Mouse (Mus musculus) forebrain, embryonic 15.5 days (tissue): ENCODE measurements around the gene Arl8a. TPM values are rescaled to one million over a fixed set of nuclear protein-coding genes. Genes with fewer than 3 reads are reported as not detected.
"Not testable (repeated sequence)": the region's sequence is repeated elsewhere in the genome, so short reads cannot be mapped to it uniquely, and the experiment has no call there.

Experiments used
- ATAC-seq: fragments of 200-750 bp; cut with Nextera tagmentation; replicated peaks from 2 replicates; pipeline ENCODE4 v1.8.0; 2017; ENCODE audit warnings: mild to moderate bottlenecking, moderate TSS enrichment, moderate library complexity
- H3K27ac ChIP-seq: fragments of 300-500 bp; sonication (generic); replicated peaks from 2 replicates; pipeline ENCODE4 v1.5.1; 2015; ENCODE audit warnings: mild to moderate bottlenecking, inconsistent platforms
- H3K27me3 ChIP-seq: fragments of 300-500 bp; sonication (generic); 2 replicates; pipeline ENCODE4 v1.6.1; 2015; ENCODE audit warnings: inconsistent platforms
- H3K36me3 ChIP-seq: fragments of 300-500 bp; sonication (generic); 2 replicates; pipeline ENCODE4 v1.6.1; 2015; ENCODE audit warnings: mild to moderate bottlenecking, inconsistent platforms
- H3K4me1 ChIP-seq: fragments of 300-500 bp; sonication (generic); 2 replicates; pipeline ENCODE4 v1.6.1; 2015; ENCODE audit warnings: inconsistent platforms
- H3K4me2 ChIP-seq: fragments of 300-500 bp; sonication (generic); replicated peaks from 2 replicates; pipeline ENCODE4 v1.6.1; 2015; ENCODE audit warnings: mild to moderate bottlenecking, inconsistent platforms
- H3K4me3 ChIP-seq: fragments of 300-500 bp; sonication (generic); 2 replicates; pipeline ENCODE4 v1.5.1; 2015; ENCODE audit warnings: mild to moderate bottlenecking, inconsistent platforms
- H3K9ac ChIP-seq: fragments of 300-500 bp; sonication (generic); replicated peaks from 2 replicates; pipeline ENCODE4 v1.6.1; 2015; ENCODE audit warnings: mild to moderate bottlenecking, inconsistent platforms
- H3K9me3 ChIP-seq: fragments of 300-500 bp; sonication (generic); 2 replicates; pipeline ENCODE4 v1.6.1; 2016; ENCODE audit warnings: inconsistent platforms
- WGBS: fragments of 180-500 bp; shearing (Covaris S2); methylation state at CpG from one replicate; pipeline ENCODE4 v1.1.7; 2015; ENCODE audit warnings: mixed read lengths; 5-methylcytosine and 5-hydroxymethylcytosine counted together
- polyA plus RNA-seq: library from polyadenylated mRNA; unstranded; fragments of >200 nt; fragmentation: Nextera tagmentation; extraction: Ambion mirVana; gene quantifications from 2 replicates; pipeline ENCODE4 v1.2.1, GENCODE M21; 2015

The Arl8a gene
- 301 and 307 TPM in 2 replicates for polyA plus RNA-seq

DNA sequence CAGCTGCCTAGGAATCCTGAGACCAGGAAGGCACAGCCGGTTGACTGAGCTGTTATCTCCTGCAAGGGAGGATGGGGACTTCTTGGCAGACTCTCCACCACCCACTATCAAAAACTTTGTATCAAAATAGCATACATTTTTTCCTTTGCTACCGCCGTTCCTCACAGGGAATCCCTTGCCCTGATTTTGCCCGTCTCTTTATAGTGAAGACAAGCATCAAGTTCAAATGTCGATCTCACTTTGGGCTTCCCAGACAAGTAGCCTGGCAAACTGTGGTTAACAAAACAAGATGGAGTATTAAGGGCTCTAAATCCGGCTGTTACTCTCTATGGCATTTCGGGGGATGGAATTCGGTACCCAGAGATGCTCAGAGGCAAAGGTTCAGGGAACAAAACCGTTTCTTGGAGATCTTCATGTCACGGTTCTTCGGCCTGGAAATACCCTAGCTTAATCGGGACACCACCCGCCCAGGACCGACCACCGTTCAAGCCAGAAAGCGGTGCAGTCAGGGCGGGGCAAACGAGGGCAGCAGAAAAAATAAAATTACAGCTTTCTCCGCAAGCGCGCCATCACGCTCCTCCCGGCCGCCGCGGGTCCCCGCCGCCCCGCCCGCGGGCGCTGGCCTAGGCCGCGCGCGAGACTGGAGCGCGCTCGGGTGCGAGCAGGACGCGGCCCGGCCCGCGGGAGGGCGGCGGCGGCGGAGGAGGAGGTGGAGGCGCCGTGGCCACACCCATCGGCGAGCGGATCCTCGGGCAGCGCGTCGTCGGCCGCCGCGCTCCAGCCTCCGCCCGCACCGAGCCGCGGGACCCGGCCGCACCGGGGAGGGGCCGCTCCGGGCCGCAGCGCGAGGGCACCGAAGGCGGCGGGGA is at the start of gene Arl8a:
TSS of gene Arl8a (plus strand) at position 748 of the 869 bp plus-strand sequence.
- no peaks in the 10 kb centered on the region for H3K27me3 ChIP-seq
- ATAC-seq = peak; percentile 79
- peaks cover 36% of the 10 kb centered on the region for H3K4me1 ChIP-seq
- H3K9me3 ChIP-seq = no peaks in the 10 kb centered on the region
- peak within 1 kb of the TSS; percentile 100 for H3K4me3 ChIP-seq
- no peaks in the 10 kb centered on the region for H3K36me3 ChIP-seq
- WGBS = under 1% methylated on average over 59 of the region's 78 CpGs
- peak within 1 kb of the TSS; percentile 97 for H3K27ac ChIP-seq
- peak within 1 kb of the TSS; percentile 75 for H3K4me2 ChIP-seq
- peak within 1 kb of the TSS; percentile 100 for H3K9ac ChIP-seq

DNA sequence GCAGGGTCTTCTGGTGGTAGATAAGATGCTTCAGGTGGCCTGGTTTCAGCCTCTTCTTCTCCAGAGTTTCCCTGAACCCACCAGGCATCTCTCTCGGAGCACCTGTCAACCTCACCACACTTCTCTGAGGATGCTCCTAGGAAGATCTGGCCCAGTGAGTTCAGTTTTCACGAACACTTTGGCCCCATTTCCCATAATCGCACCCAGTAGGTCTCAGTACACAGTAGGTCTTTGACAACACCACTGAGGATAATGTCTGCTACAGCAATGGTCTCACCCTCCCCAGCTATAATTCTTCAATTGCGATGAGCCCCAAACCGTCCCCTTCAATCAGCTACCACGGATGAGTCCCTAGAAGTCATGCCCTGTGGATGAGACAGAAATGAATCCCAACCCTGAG is 49.2 kb upstream of the Arl8a start:
- no peak for ATAC-seq
- no peak overlapping the region for H3K27ac ChIP-seq
- no peaks in the 10 kb centered on the region for H3K9me3 ChIP-seq
- peaks cover 8% of the 10 kb centered on the region; the same call in 1 of the 2 replicates for H3K4me1 ChIP-seq
- 94% methylated on average over 6 of the region's 6 CpGs for WGBS
- H3K4me2 ChIP-seq = no peak overlapping the region
- H3K27me3 ChIP-seq = peaks cover 3% of the 10 kb centered on the region; the same call in 1 of the 2 replicates
- no peaks in the 10 kb centered on the region for H3K36me3 ChIP-seq
- H3K4me3 ChIP-seq = no peak overlapping the region
- no peak overlapping the region for H3K9ac ChIP-seq

DNA sequence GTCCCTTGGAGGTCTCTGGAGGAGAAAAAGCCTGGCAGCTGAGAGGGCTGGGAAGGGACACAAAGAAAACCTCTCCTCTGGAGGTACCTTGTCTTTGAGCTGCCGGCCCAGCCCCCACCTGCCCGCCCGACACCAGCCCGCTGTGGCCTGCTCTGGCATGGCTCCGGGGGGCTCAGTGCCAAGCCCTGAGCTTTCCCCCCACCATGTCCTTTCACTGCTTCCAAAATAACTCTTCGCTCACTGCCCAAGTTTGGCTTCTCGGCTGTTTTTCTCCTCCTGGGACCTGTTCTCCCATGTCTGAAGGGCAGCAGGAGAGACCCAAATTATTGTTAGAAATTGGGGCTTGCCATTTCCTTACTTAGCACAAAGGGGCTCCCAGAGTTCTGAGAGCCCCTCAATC is 48.2 kb upstream of the Arl8a start:
- Histone ChIP-seq H3K9me3 (no peaks in the 10 kb centered on the region), H3K36me3 (no peaks in the 10 kb centered on the region), H3K27me3 (peaks cover 8% of the 10 kb centered on the region), H3K9ac (no peak overlapping the region), H3K4me2 (no peak overlapping the region), H3K27ac (no peak overlapping the region), H3K4me3 (no peak overlapping the region), H3K4me1 (peaks cover 8% of the 10 kb centered on the region; the same call in 1 of the 2 replicates)
- no peak for ATAC-seq
- WGBS = 63% methylated on average over 7 of the region's 7 CpGs

DNA sequence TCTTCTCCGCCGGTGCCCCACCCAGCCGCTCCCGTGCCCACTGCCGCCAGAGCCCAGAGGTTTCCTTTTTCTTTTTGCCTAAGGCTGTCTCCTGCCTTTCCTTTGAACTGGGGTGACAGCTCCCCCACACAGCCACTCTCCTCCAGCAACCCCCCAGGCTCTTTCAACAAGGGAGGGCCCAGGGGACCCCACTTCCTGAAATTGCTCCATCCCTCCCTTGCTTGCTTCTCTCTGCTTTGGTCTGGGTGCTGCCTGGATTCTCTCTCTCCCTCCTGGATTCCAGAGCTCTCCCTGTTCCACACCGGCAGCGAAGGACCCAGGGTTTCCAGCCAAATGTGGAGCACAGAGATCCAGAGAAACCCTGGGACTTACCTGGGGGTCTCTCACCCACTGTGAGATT is 46.2 kb upstream of the Arl8a start:
- 45% methylated on average over 7 of the region's 7 CpGs for WGBS
- ATAC-seq = no peak

DNA sequence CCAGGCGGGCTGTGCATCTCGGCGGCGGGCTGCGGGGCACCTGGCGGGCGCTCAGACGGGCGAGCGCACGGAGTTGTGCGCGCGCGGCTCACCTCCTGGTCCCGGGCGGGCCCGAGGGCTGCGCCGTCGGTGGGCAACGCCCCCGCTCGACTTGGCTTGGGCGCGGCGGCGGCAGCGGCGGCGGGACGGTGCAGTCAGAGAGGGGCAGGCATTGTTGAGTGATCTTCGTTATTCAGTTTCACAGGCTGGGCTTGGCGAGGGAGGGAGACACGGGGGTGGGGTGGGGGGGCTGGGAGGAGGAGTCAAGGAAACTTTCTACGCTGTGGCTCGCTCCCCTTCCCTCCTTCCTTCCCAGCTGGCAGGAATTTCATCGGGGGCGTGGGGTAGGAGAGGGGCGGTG is 41.5 kb upstream of the Arl8a start, which contains the start of gene Lgr6:
TSS of gene Lgr6 (minus strand) at position 153 of the 400 bp plus-strand sequence.
- Histone ChIP-seq H3K9ac (peak within 1 kb of the TSS; percentile 24; the same call in 1 of the 2 replicates), H3K4me3 (peak within 1 kb of the TSS; percentile 38), H3K27ac (no peak within 1 kb of the TSS), H3K4me2 (peak within 1 kb of the TSS; percentile 74), H3K9me3 (no peaks in the 10 kb centered on the region), H3K4me1 (peaks cover 12% of the 10 kb centered on the region), H3K36me3 (no peaks in the 10 kb centered on the region), H3K27me3 (peaks cover 40% of the 10 kb centered on the region)
- ATAC-seq = no peak; the same call in 1 of the 2 replicates
- whole genome bisulfite sequencing = under 1% methylated on average over 40 of the region's 40 CpGs

More for the DNA sequence above, 46.2 kb upstream of the Arl8a start:
- Histone ChIP-seq H3K27me3 (peaks cover 27% of the 10 kb centered on the region), H3K9me3 (no peaks in the 10 kb centered on the region), H3K9ac (no peak overlapping the region), H3K36me3 (no peaks in the 10 kb centered on the region), H3K4me3 (no peak overlapping the region), H3K4me2 (no peak overlapping the region), H3K27ac (no peak overlapping the region), H3K4me1 (peaks cover 14% of the 10 kb centered on the region)

DNA sequence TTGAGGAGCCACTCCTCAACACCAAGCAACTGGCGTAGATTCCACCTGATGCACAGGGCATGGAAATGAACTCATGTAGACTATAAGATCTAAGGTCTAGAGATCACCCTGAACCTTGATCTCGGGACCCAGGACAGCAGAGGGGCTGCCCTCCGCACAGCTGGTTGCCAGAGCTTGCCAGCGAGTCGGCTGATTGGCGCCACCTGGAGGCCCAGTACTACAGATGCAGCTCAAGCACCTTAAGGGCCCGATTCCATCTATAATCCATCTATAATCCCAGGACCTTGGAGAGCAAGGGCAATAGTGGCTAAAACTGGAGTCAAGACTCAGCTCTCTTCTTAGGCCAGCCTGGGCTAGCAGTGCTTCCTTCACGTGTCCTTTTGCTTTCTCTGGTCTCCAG is 40.7 kb upstream of the Arl8a start:
- 3% methylated on average over 8 of the region's 8 CpGs for WGBS

DNA sequence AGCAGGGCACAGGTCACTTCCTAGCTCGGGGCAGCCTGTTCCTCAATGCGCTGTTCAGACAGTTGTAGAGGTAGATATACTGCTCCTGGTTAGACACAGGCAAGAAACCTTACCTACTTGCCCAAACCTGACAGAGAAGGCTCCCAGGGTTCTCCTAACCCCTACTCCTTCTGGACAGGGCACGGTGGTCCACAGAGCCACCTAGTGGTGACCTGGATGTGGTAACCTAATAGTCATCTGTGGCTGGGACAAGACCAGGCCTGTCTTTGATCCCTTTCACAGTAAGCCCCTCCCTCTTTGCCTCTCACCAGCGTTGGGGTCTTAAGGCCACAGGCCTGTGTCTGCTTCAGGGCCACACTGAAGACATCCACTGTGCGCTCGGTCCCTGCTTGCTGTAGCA is 38.0 kb upstream of the Arl8a start:
- no peaks in the 10 kb centered on the region for H3K36me3 ChIP-seq
- ATAC-seq = no peak
- H3K4me2 ChIP-seq = no peak overlapping the region
- peaks cover 30% of the 10 kb centered on the region for H3K27me3 ChIP-seq
- WGBS = 45% methylated on average over 6 of the region's 6 CpGs
- no peaks in the 10 kb centered on the region for H3K9me3 ChIP-seq
- H3K9ac ChIP-seq = no peak overlapping the region
- H3K27ac ChIP-seq = no peak overlapping the region
- no peak overlapping the region for H3K4me3 ChIP-seq
- H3K4me1 ChIP-seq = peaks cover 8% of the 10 kb centered on the region

More for the DNA sequence above, 40.7 kb upstream of the Arl8a start:
- no peaks in the 10 kb centered on the region for H3K9me3 ChIP-seq
- no peak overlapping the region for H3K4me3 ChIP-seq
- no peak overlapping the region for H3K27ac ChIP-seq
- ATAC-seq = no peak
- no peak overlapping the region for H3K4me2 ChIP-seq
- no peak overlapping the region for H3K9ac ChIP-seq
- no peaks in the 10 kb centered on the region for H3K36me3 ChIP-seq
- peaks cover 8% of the 10 kb centered on the region for H3K4me1 ChIP-seq
- peaks cover 40% of the 10 kb centered on the region for H3K27me3 ChIP-seq

DNA sequence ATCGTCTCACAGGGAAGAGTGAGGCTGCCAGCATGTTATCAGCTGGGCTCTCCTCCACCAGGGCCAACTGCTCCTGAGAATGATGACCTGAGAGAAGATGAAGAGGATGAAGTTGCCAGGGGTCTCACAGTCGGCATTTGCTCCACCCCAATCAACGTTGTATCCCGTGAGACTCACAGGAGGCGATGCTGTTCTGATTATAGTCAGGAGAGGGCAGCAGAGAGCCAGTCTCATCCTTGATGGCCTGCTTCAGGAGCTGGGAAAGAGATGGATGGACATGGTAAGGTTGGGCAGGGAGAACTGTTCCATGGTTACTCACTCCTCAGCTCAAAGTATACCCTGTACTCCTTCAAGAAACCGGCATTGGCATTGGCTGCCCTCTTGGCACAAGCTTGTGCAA is 36.5 kb upstream of the Arl8a start:
- 15% methylated on average over 6 of the region's 6 CpGs for WGBS

DNA sequence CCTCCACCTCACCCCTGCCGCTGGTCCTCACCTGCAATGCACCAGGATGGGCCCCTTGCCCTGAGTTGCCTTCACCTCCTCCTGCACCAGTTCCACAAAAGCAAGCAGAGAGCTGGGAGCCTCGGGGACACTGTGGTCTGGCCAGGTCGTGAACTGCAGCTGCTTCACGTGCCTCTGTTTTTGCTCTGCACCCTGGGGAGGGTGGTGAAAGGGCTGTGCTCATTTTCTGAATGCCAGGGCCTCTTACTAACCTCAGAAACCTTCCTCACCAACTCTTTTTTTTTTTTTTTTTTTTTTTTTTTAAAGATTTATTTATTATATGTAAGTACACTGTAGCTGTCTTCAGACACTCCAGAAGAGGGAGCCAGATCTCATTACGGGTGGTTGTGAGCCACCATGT is 35.4 kb upstream of the Arl8a start:
- not testable (repeated sequence) for H3K4me3 ChIP-seq, H3K4me1 ChIP-seq, H3K9me3 ChIP-seq, H3K36me3 ChIP-seq, ATAC-seq, H3K27me3 ChIP-seq, H3K9ac ChIP-seq, H3K27ac ChIP-seq, H3K4me2 ChIP-seq
- 61% methylated on average over 5 of the region's 5 CpGs for WGBS

More for the DNA sequence above, 36.5 kb upstream of the Arl8a start:
- H3K4me1 ChIP-seq = peaks cover 5% of the 10 kb centered on the region
- H3K9me3 ChIP-seq = no peaks in the 10 kb centered on the region
- no peak for ATAC-seq
- H3K9ac ChIP-seq = no peak overlapping the region
- H3K27me3 ChIP-seq = peaks cover 16% of the 10 kb centered on the region
- H3K27ac ChIP-seq = no peak overlapping the region
- no peak overlapping the region for H3K4me3 ChIP-seq
- no peak overlapping the region for H3K4me2 ChIP-seq
- H3K36me3 ChIP-seq = no peaks in the 10 kb centered on the region

DNA sequence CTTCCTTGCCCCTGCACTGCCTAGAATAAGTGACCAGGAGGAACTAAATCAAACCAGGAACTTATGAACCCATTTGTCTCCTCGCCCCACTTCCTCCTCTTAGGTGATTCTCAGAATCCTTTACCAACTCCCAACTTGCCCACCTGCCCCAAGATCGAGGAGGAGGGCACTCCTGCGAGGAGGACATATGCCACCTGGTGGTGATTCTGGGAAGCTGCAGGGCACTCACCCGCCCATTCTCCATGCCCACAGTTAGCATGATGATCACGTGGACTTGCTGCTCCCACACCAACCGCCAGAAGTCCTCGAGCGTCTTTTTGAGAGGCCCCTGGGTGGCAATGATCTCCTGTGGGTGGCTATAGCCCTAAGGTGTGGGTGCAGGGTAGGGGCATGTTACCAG is 34.0 kb upstream of the Arl8a start:
- Histone ChIP-seq H3K9ac (no peak overlapping the region), H3K27ac (no peak overlapping the region), H3K9me3 (no peaks in the 10 kb centered on the region), H3K36me3 (no peaks in the 10 kb centered on the region), H3K4me3 (no peak overlapping the region), H3K27me3 (no peaks in the 10 kb centered on the region), H3K4me1 (no peaks in the 10 kb centered on the region), H3K4me2 (no peak overlapping the region)
- ATAC-seq = no peak
- 9% methylated on average over 8 of the region's 8 CpGs for WGBS

DNA sequence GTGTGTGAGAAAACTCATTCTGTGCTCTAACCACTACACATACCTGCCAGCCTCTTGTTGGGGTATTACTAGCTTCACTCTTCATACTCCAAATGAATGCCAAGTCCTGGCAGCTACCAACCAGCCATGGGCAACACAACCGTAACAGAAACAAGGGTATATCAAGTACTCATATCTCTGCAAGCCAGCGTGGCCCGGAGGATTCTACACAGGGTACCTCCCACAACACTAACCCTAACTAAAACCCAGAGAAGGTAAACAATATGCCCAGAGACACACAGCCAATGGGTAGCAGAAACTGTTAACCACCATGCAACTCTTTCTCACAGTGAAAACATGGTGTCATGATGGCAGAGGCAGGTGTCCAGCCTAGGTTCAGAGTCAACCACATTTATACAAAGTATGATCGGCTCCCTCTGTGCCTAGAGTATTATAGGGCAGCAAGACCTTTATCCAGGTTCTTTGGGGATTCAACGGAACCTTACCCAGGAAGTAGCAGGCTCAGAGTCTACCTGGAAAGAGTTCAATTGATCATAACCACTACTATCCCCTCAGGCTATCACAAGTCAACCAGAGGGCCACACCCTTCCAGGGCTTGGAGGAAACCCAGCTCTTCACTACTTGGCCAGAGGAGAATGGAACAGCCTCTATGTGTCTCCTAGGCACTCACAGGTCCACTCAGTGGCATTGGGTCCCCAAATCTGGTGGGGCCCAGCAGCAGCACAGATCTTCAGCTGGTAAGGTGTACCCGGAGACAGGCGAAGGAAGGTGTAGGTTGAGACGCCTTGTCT is 21.9 kb upstream of the Arl8a start:
- 89% methylated on average over 8 of the region's 8 CpGs for WGBS
- Histone ChIP-seq H3K4me1 (no peaks in the 10 kb centered on the region), H3K4me2 (no peak overlapping the region), H3K36me3 (no peaks in the 10 kb centered on the region), H3K4me3 (no peak overlapping the region), H3K9ac (no peak overlapping the region), H3K27ac (no peak overlapping the region), H3K9me3 (no peaks in the 10 kb centered on the region), H3K27me3 (no peaks in the 10 kb centered on the region)
- no peak for ATAC-seq

DNA sequence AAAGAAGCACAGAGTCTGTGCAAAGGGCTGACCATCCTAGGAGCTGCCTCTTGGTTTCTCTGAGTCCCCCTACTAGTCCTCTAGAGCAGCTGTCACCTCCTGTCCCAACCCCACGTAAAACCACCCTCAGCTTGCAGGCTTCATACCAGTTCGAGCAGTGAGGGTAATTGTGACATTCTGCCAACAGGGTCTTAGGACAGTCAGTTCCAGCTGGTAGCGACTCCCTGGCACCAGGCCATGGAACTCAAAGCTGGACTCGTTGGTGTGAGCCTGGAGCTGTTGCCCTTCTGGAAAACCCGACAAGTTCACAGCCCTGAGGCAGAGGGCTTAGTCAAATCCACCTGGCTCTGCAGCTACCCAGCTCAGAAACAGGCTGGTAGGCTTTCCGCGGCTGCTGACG is 20.6 kb upstream of the Arl8a start:
- Histone ChIP-seq H3K36me3 (no peaks in the 10 kb centered on the region), H3K9ac (no peak overlapping the region), H3K27ac (no peak overlapping the region), H3K9me3 (no peaks in the 10 kb centered on the region), H3K4me1 (no peaks in the 10 kb centered on the region), H3K4me2 (no peak overlapping the region), H3K4me3 (no peak overlapping the region), H3K27me3 (no peaks in the 10 kb centered on the region)
- WGBS = 60% methylated on average over 8 of the region's 8 CpGs
- no peak for ATAC-seq
